Mouse (Mus musculus) stomach, postnatal 0 days (tissue): ENCODE data around the gene Fxyd1.

Source experiments
- CTCF ChIP-seq: IDR thresholded peaks from 2 replicates; pipeline ENCODE4 v1.5.1; 2016; ENCODE audit warnings: antibody characterized with exemption, low read depth, mild to moderate bottlenecking, moderate library complexity
- EP300 ChIP-seq: optimal IDR thresholded peaks from 2 replicates; pipeline ENCODE3; 2016; ENCODE audit warnings: antibody characterized with exemption

- TF ChIP-seq CTCF (peak; percentile 53), EP300 (no peak)
These were observed 4.2 kb downstream of the Fxyd1 start for GRCm38 (mm10) chr7:31052636-31053434.
